Mouse (Mus musculus) kidney, adult 11 months (tissue): ENCODE measurements at regions not wholly inside any gene's neighbourhood (a gene's known extent, or its start where the extent isn't known, plus 50 kb on each side); places are given as distances from the start of the nearest gene placed in this dataset.
"Not testable (repeated sequence)": the region's sequence is repeated elsewhere in the genome, so short reads cannot be mapped to it uniquely, and the experiment has no call there.

Experiments
- DNase-seq: peaks from one replicate; pipeline ENCODE4 v3.0.0; 2022

DNA sequence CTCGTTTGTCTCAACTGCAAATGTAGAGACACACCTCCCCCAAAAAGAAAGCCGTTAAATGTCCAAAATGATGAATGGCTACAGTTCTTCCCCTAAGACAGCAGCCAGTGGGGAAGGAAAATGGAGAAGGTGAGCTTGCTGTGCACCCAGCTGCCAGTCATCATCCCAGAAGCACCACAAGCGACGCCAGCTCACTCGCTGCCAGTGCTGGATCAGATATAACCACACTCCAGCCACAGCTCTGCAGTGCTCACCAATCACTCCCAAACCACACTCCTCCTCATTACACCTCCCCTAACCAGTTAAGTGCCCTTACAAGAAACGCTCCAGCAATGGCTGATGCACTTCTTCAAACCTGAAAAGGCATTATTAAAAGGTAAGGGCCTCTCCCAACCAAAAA lies 114.4 kb downstream of the Sox4 start:
- DNase-seq: no peak

DNA sequence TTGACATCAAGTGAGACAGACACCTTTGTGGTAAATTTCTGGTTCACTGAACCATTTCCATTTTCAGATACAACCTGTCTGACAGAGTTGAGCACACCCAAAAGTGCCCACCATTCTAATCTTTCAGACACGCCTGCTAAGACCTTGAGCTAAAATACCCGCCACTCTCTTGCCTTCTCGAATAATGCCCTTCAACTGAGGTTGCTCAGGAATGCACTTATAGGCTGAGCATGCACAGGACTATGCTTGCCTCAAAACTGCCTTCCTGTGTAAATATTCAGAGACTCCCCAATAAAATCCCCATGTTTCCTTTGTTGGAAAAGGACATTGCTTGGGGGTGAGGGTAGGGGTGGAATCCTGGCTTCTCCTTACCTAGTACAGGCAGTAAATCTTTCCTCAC lies 115.3 kb downstream of the Sox4 start:
- no peak for DNase-seq

DNA sequence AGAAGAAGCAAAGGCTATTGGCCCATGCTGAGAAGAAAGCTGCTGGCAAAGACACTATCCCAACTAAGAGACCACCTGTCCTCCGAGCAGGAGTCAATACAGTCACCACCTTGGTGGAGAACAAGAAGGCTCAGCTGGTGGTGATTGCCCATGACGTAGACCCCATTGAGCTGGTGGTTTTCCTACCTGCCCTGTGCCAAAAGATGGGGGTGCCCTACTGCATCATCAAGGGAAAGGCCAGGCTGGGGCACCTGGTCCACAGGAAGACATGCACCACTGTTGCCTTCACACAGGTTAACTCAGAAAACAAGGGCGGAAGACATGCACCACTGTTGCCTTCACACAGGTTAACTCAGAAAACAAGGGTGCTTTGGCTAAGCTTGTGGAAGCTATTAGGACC lies 116.3 kb downstream of the Sox4 start:
- DNase-seq: not testable (repeated sequence)

DNA sequence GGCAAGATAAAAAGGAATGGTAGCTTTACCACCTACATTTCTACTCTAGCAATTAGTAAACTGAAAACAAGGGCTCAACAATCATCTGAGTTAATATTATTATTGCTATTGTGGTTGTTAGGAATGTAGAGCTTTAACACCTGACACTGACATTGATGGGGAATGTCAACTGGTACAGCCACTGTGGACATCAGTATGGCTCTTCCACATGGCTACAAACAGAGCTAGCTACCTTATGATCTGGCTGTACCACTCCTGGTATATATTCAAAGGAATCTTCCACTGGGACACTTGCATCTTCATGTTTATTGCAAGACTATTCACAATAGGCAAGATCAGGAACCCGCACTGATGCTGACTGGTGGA lies 119.8 kb downstream of the Sox4 start:
- DNase-seq: no peak

DNA sequence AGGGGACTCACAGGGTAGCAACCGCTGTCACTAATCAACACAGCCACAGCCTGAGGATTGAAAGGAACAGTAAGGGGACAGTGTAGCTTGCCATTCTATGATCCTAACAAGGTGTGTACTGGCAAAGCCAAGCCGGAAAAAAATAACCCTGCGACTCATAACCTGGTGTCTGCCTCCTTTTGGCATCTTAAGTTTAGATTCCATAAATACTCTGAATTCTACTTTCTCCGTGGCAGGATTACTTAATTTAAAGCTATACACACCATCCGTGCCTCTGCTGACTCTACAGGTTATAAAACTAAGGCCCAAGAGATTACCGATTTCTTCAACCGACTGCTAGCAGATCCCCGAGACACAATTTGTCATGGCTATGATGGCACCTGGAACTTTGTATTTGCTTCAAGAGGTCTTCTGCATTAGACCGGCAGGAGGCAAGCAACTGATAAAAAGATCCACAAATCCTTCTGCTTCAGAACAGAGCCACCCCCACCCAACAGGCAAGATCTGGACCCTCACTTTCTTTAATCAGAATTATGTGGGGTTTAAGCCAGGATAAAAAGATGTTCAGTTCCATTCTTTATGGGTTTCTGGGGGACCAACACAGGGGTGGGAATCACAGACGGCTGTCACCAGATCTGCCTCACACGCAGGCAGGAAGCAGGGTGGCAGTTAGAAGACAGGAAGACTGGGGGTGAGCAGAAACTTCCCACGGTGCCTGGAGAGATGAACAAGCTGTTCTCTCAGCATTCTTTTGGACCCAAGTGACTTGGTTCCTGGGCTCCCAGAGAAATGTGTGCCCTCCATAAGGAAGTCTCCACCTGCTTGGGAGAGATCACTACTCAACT lies 120.4 kb downstream of the Sox4 start:
- DNase-seq: no peak

DNA sequence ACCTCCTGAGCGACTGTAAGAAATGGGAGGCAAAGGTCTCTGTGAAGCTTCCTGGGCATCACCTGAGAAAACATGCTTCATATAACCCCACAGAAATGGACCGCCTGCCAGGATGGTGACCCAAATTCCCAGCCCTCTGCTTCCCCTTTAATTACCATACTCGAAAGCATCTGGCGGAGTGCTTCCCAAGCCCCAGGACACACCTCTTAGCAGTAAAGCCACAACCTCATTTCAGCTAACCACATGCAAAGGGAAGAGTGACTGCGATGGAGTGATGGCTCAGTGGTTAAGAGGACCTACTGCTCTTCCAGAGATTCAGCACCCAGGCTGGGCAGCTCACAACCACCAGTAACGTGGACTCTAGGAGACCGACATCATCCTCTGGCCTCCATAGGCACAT lies 127.2 kb downstream of the Sox4 start:
- DNase-seq: no peak

DNA sequence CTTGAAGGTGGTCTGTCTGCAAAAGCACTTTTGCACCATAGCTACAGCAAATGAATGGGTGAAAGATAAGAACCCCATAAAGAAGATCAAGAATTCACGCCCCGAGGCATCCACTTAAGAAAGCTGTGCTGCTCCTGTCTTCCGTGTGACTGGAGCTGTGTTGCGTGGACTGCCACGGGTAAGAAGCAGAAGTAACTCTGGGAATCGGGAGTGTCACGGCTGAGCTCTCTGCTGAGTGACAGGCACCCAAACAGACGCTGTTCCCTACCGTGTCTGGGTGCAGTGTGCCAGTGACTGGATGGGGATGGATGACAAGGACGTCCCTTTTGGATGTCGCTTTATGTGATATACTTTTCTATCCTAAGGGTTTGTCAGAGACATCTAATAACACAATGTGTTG lies 129.5 kb downstream of the Sox4 start:
- DNase-seq: no peak

DNA sequence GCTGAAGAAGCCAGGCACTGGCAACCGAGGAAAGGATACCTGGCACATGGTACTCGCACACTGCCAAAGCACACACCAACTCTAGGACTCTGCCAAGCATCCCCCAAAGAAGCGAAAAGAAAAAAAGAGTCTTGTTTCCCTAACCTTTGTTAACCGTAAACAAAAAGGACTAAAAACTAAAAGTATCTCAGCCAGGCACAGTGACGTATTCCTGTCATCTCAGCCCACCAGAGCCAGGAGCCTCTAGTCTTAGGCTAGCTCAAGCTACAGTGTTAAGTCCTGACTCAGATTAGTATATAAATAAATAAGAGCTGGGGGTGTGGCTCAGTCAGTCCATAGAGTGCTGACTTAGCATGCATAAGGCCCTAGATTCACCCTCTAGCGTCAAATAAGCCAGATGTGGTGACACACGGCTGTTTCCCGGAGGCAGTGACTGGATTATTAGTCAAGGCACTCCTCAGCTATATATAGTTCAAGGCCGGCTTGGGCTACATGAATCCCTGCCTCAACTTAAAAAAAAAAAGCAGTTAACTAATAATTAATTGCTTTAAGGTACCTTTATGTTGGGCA lies 130.1 kb downstream of the Sox4 start:
- no peak for DNase-seq

DNA sequence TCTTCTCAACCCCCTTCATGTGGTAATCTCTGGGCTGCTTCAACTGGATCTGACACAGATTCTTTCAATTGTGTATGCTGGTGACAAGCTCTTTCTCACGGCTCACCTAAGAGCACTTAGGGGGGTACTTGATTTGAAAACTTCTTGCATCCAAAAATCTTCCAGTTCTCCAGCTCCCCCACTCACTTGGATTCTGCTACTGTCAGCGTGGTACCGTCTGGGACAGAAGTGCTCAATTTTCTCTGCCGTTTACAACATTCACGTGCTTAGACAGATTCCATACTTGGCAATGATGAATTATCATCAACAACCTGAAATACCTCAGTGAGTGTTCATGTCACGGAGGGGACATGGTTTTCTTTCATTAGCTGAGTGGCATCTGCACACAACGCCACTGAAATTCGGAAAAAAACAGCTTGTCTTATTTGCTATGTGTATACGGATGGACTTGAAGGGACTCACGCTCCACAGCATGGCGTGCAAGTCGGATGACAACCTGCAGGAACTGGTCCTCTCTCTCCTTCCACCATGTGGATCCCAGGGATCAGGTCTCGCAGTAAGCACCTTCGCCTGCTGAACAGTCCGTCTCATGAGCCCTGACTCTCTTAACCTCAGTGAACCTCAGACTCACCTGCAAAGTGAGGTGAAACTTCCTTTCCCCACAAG lies 132.5 kb downstream of the Sox4 start:
- no peak for DNase-seq

DNA sequence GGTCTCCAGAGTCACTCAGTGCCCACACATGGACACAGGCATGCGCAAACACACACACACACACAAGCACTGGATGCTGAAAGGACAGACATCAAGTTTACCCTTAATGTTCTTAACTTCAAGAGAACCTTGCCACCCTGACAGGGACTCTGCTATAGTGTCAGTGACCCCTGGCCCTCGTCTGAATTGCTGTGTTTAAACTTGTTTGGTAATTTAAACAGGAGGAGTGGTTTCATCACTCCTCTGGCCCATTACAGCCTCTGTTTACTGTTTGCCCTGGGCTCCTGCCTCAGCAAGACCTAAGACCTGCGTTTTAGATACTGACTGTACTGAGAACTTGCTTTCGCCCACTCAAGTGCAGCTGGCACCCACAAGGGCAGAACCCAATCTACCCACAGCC lies 139.4 kb downstream of the Sox4 start:
- DNase-seq: no peak

DNA sequence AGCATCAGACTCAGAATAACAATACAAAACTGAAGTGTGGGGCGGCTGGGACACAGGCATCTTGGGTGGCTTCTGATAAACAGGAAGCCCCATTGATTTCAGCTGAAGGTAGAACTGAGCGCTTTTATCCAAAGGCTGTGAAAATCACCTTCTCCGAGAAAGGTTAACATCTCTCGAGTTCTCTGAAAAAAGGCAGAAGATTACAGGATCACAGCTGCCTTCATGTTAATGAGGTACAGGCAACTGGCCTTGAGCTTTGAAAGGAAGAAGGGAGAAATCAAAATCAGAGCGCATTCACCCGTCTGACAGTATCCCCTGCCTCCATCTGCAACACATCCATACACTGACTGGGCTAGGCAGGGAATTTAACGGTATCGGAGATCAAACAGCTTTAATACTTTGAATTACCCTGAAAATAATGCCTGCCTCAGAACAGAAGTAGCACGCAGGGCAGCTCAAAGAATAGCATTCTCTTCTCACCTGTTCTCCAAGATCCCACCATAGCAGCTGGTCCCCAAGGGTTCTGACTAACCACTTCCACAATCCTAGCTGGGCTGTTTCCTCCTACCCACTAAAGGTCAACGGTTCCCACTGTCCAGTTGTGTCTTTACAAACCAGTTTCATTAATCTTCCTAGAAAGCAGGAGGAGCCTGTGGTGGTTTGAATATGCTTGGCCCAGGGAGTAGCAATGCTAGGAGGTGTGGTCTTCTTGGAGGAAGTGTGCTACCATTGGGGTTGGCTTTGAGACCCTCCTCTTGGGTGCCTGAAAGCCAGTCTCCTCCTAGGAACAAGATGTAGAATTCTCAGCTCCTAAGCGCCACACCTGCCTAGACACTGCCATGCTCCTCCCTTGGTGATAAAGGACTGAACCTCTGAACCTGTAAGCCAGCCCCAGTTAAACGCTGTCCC lies 141.6 kb downstream of the Sox4 start:
- DNase-seq: no peak

DNA sequence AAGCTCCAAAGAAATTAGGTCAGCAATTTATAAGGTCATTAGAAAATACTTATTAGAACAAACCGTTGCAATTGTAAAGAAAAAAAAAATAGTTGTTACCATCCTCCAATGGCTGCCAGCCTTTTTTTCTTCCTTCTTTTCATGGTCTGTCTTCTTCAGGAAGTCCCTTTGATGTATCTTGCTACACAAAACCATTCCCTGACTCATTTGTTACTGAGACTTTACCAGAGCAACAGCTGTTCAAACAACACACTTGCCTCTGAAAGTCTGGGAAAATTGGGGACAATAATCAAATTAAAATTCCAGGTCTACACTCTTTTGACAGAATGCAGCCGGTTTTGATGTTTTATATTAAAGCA lies 142.5 kb downstream of the Sox4 start:
- DNase-seq: no peak

DNA sequence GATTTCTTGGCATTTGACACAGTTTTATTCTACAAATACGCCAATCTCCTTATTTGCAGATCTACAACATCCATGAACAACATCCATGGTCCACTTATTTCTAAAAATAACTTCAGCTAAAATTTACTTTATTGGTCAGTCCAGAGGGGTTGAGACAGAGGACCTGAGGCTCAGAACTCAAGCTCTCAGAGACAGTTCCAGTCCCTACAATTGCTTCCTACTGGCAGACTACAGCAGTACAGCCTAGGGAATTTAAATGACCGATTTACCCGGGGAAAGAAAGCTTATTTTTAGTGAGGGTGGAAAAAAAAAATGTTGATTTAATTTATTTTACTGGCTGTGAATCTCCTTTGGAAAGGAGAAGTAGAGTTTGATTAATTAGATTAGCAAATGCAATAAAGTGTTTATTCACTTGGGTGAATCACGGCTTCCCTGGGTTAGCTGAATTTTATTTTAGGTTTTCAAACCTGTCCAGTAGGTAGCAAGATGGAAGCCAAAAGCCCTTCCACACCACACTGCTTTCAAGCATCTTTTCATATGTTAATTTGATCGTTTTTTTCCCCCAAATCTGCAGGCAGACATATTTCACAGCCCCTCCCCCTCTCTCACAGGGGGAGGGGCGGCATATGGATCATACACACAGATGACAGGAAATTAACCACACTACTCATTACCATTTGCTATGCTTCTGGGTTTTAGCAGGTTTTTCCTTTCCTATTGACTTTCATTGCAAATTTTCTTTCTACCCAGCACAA lies 143.0 kb downstream of the Sox4 start:
- no peak for DNase-seq

DNA sequence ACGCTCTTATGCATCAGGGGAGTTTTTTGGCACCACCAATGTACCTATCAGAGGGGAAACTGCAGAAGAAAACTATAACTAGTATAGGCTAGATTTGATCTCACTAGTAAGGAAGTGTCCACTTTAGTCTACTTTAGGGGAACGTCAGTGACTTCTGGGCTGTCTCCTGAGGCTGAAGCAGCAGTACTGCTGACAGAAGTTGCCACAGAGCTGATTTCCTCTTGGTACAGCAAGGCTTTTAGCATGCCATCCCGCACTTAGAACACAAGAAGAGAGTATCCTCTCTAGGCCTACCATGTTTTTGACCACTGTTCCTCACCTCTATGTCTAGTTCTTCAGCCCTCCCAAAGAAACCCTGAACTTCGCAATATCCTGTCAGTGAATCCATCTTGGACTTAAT lies 148.2 kb downstream of the Sox4 start:
- DNase-seq: no peak

DNA sequence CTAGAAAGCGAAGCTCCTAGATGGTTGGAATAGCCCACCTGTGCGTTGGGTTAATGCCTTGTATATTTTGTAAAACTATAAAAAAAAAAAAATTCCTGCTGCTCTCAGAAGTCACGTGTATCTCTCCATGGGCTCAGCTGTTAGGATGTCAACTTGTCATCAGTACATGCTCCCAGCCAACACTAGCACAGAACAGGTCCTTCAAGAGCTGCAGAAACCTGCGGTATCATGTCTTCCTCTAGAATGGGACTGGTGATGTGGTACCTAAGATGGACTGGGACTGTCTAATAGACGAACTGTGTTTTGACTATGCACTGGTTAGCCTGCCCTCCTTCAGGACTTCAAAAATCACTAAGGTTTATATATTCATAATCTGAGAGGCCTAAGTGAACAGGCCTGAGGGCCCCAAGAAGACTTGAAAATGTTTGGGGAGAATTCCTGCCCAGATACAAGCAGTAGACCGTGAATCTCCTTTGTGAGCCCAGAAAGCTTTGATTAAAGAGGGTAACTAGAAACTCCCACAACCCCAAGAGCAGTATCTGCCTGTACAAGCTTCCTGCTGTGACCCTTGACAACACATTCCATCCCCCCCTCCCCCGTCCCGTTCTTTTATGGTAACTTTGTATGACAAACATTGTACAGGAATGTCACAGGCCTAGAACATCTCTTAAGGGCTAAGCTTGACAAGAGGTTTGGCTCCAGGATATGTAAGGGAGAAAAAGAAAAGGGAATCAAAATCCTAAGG lies 152.1 kb downstream of the Sox4 start:
- no peak for DNase-seq

DNA sequence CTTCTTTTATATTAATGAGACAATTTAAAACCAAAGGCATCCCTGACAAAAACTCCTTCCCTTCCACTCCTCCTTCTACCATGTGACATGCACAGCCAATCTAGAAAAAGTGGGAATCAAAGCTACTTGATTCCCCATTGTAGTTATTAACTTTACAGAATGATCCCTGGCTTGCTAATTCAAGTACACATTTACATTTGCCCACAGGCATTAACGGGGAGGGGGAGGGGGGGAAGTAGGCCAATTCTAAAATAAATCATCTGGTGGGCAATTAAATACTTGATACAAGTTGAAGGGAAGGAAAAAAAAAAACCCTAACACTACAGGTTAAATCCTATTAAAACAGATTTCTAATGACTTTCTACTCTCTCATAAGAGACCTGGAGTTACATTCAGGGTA lies 152.8 kb downstream of the Sox4 start:
- DNase-seq: no peak

DNA sequence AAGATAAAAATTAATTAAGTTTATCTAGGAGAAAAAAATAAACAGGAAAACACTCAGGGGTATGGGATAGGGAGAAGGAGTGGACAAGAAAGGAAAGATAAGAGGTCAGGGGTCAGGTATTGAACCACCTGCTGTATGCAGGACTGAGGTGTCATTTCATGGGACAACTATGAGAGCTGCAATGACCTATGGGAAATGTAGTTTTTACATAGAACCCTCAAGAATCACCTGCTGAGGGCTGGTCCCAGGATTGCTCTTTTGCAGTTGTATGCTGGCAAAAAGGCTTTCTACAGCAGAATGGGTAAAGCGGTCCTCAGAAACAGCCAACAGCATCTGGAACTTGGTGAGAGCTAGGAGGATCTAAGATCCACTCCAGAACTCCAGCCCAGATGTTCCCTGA lies 154.0 kb downstream of the Sox4 start:
- DNase-seq: no peak

DNA sequence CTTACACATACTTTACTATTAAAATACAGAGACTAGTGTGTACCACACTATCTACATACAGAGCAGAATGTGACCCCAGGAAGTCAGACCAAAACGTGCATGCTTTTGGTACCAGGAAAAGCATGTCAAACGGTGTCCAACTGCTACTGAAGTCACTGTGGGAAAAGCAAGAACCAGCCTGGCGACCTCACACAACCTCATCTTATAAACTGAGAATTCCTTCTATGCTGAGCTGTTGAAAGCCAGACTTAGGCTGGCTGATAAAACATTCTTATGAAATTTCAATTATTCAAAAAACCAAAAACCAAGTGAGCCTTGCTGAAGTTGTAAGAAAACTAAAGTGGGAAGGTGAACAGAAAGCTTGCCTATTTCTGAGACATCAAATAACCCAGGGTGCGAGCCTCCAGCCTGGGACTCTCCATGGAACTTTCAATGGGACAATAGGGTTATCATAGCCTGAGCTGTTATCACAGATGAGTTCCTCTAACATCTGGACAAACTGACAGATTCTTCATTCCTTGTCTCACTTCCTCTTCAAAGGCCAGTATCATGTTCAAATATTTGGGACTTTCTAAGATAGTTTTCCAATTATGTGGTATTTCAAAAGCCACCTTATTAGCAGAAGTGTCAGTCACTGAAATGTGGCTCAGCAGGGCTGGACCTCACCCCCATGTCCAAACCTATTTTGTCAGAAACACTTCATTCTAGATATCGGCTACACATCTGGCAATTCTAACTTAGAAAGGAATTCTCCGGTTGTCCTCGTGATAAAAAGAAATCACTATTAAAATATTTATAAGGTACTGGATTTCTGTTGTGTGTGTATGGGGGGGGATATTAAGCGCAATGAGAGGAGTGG lies 155.7 kb downstream of the Sox4 start:
- DNase-seq: no peak

DNA sequence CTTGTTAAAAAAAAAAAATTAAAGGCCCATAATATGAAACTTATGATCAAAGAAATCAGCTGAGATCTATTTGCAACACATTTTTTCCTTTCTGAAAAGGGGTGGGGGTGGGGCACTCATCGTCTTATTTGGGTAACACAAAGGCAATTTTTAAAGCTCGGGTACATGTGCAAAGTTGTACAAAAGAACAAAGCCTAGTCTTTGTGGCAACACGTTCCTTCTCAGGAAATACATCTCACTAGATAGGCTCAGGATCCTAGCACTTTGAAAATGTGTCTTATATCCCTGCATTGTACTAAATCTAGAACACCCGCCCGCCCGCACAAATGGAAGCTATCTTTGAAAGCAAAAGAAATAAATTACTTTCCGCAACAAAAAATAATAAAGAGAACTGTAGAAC lies 158.2 kb downstream of the Sox4 start:
- DNase-seq: no peak

DNA sequence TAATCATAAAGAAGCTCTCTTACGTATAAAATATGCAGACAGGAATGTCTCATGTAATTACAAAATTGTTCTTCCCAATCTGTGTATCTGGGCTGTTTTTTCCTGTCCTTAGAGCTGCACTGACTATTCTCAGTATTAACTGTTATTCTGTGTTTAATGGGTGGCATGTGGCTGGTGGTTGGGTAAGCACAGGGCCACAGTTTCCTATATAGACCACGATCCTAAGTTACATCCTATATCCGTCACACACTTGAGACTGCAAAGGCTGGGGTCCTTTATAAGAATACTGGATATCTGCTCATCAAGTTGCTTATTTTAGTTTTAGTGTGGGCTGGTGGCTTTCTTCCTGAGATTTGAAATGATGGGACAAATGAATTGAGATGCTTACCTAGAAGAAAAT lies 159.0 kb downstream of the Sox4 start:
- no peak for DNase-seq
